Mouse (Mus musculus) monocyte, adult 2 months (primary cell): ENCODE results near the gene Cry2.

Experiments
- DNase-seq, 2 experiments: peaks; one replicate each; pipeline ENCODE4 v3.0.0; 2022; ENCODE audit warnings: low spot score in 2 of 2, low read depth in 1 of 2

Cry2 gene

GRCm38 (mm10) chr2:92371971-92372690 lies 61.7 kb downstream of the Cry2 start:
- DNase-seq = no peak

DNA sequence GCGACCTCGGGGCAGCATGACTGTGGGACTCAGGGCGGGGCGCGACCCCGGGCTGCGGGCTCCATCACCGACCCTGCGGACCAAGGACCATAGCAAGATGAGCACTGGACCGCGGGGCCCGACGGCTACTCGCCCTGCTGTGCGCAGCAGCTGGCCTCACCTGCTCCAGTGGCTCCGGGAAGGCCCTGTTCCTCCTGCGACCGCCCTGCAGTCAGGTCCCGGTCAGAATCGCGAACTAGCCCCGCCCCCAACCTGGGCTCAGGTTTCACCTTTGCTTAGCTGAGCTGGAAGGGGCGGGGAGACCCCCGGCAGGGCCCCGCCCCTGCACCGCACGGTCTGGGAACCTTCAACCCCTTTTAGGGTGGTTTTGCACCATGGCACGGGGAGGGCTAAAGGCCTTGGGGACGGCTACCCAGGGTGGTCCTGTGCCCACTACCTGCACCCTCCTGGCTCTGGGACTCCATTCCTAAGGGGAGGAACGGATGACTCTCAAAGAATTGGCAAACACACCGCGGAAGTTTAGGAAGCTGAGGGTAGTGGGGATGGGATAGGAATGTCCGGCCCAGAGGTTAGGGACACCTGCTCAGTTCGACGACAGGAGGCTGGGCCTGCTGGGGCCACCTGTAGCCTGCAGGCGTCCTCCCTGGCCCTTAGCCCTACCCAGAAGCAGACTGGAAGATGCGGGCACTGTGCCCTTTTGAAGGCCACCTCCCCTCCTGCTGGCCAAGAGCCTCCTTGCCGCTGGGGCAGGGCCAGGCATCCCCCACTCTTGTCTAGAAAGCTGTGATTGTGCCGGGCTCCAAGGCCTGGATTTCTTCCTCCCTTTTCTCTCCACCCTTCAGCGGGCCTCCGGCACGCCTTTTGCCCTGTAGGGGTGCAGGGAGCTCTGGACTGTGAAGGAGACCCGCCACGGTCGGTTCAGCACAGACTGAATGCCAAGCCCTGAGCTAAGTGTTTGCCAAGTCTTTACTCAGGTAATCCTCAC lies 62.7 kb downstream of the Cry2 start:
- no peak for DNase-seq

DNA sequence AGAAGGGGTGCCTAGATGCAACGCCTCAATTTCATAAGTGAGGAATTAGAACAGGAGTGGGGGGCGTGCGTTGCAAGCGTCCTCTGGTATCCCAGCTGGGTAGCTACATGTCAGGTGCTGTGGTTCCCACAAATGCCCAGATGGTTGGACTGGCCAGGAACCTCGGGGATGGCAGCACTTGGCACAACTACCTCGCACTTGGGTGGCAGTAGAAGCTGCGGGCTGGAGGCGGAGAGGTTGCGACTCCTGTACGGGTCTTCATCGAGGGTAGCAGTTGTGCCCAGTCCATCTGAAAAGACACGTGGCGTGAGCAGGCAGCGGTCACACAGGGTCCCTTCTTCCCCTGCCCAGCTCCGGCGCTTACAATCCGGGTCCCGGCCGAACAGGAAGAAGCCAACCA lies 63.5 kb downstream of the Cry2 start:
- DNase-seq = no peak

- no peak for DNase-seq
Observed at GRCm38 (mm10) chr2:92367383-92368029, 66.3 kb downstream of the Cry2 start.

- DNase-seq = no peak
Observed at GRCm38 (mm10) chr2:92365568-92365967, 68.3 kb downstream of the Cry2 start.

DNA sequence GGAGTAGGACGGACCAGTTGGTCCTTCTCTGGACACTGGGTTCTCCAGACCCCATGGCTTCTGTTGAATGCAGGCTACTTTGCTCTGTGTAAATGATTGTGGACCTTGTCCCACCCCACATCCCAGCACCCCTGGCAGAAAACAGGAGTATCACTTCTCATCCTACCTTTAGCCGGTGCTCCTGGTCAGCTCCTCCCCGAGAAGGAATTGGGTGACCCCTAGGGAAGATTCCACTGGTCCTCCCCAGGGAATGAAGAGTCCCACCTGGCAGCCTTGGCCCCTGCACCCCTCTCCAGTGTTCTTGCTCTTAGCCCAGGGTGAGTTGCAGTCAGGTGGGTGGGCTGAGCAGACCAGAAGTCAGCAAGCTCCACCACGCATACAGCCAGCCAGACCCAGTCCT lies 69.8 kb downstream of the Cry2 start:
- no peak for DNase-seq

DNA sequence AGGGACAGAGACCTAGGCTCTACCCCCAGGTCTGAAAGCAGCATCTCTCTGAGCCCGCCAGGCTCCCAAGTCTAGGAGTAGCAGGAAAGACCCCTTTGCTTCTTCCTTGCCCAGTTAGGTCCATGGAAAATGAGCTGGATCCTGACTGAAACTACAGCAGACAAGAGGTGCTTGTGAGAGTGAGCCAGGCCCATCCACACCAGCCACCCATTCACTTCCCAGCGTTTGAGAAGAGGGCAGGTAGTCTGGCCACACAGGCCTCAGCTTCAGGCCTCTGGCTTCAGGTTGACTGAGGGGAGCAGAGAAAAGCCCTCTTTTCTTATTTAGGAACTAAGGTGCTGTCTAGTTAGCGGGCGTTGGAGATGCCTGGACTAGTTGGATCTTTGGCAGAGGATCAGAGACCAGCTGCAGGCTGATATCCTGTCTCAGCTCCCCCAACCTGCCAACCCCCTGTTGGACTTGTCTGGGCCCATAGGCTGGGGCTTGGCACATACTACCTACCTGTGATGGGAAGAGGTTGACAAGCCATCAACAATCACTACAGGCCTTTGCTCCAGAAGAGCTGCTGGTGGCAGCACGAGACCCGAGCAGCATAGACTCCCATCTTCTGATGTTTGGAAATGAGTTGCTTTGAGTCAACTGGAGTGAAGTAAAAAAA lies 71.1 kb downstream of the Cry2 start:
- no peak for DNase-seq

DNA sequence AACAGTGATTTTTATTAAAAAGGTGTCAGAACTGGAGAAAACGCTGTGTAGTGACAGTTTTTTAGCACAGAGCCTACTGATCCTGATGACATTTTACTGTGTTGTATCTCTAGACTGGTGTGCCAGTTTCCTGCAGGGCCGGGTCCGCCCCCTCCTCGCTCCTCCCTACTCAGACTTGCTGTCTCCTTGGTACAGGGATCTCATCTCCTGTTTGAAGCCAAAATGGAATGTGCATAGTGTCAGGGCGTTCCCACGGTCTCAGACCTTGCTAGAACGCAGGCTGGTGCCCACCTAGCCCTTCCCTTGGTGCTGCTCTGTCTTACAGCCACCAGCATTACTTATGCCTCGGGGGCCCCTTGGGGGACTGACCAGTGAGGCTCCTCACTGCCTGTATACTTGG lies 72.0 kb downstream of the Cry2 start:
- no peak for DNase-seq

DNA sequence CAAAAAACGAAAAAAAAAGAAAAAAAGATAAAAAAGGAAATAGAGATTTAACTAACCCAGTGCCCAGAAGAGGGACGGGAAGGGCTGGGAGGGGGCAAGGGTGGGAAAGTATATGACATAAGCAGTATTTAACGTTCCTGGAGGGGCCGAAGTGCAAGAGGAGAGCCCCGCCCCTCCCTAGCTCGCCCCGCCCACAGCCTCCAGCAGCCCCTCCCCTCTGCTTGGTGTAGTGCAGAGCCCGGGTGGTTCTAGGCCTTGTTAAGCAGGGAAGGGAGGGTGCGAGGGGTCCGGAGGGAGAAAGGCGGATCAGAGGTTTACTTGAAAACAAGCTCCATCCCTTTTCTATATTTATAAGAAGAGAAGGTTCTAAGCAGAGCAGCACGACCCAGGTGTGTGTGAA lies 73.0 kb downstream of the Cry2 start:
- DNase-seq = no peak

DNA sequence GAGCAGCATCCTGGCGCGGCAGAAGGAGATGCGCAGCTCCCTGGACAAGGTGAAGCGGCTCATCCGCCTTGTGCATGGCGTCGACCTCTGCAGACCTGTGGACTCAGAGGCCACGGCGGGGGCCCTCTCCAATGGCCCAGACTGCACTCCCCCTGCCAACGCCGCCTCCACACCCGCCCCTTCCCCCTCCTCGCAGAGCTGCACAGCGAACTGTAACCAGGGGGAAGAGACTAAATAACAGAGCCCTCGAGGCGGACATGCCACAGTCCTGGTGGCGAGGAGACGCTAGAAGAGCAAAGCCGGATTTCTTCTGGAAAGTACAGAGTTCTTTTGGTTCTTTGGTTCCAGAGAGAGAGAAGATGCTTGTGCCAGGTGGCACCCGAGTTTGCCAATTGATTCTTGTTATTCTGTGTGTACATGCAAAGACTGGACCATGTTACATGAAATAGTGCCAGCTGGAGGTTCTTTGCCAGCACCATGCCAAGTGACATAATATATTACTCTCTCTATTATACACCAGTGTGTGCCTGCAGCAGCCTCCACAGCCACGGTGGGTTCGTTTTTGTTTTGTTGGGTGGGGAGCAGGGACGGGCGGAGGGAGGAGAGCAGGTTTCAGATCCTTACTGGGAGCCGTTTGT lies 73.5 kb downstream of the Cry2 start:
- no peak for DNase-seq

DNA sequence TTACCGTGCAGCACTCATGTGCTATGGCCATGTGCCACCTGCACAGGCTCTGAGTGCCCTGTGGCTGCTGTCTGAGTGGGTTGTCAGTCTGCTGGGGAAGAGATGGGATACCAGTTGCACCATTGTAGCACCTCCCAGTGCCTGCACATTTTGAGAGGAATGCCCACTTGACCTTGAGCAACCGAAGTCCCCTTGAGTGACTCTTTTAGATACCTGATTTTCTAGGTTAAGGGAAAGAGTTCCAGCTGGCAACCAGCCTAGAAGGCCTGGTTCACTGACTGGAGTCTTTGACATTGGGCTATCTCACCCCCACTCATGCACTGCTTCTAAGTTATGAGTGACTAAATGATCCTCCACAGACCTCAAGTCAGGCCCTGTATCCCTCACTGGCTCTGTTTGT lies 74.5 kb downstream of the Cry2 start:
- DNase-seq = no peak

GRCm38 (mm10) chr2:92354224-92354623 lies 79.6 kb downstream of the Cry2 start:
- no peak for DNase-seq
